Mouse (Mus musculus) midbrain, embryonic 11.5 days (tissue): ENCODE data around the gene Syce1l. TPM values are rescaled to one million over a fixed set of nuclear protein-coding genes. Genes with fewer than 3 reads are reported as not detected.

Experiments
- ATAC-seq: fragments of 200-750 bp; cut with Nextera tagmentation; 2 replicates; pipeline ENCODE4 v1.8.0; 2017; ENCODE audit warnings: moderate TSS enrichment, moderate library complexity; ENCODE audit not compliant: low FRiP score
- DNase-seq: peaks from one replicate; pipeline ENCODE4 v3.0.0; 2015; ENCODE audit warnings: low spot score; ENCODE audit errors: missing footprints
- H3K27ac ChIP-seq: fragments of 300-500 bp; sonication (generic); 2 replicates; pipeline ENCODE4 v1.5.1; 2014; ENCODE audit warnings: low read depth, low read length
- H3K27me3 ChIP-seq: fragments of 300-500 bp; sonication (generic); 2 replicates; pipeline ENCODE4 v1.6.1; 2014; ENCODE audit warnings: mild to moderate bottlenecking, low read length, moderate library complexity, mixed read lengths; ENCODE audit not compliant: control insufficient read depth, insufficient read depth
- H3K36me3 ChIP-seq: fragments of 300-500 bp; sonication (generic); 2 replicates; pipeline ENCODE4 v1.6.1; 2014; ENCODE audit warnings: mild to moderate bottlenecking, low read length, moderate library complexity, mixed read lengths; ENCODE audit not compliant: control insufficient read depth, insufficient read depth
- H3K4me1 ChIP-seq: fragments of 300-500 bp; sonication (generic); 2 replicates; pipeline ENCODE4 v1.6.1; 2014; ENCODE audit warnings: low read length; ENCODE audit not compliant: control insufficient read depth, insufficient read depth
- H3K4me2 ChIP-seq: fragments of 300-500 bp; sonication (generic); 2 replicates; pipeline ENCODE4 v1.6.1; 2014; ENCODE audit warnings: mild to moderate bottlenecking, moderate library complexity
- H3K4me3 ChIP-seq: fragments of 300-500 bp; sonication (generic); 2 replicates; pipeline ENCODE4 v1.5.1; 2014; ENCODE audit warnings: low read depth, low read length
- H3K9ac ChIP-seq: fragments of 300-500 bp; sonication (generic); 2 replicates; pipeline ENCODE4 v1.6.1; 2014; ENCODE audit warnings: low read length
- H3K9me3 ChIP-seq: fragments of 300-500 bp; sonication (generic); 2 replicates; pipeline ENCODE4 v1.6.1; 2016; ENCODE audit warnings: low read length; ENCODE audit not compliant: control insufficient read depth
- WGBS: fragments of 180-500 bp; shearing (Covaris S2); extraction: QIAGEN DNeasy Blood & Tissue Kit; methylation state at CpG from one replicate; pipeline ENCODE4 v1.1.7; 2014; 5-methylcytosine and 5-hydroxymethylcytosine counted together
- polyA plus RNA-seq: library from polyadenylated mRNA; unstranded; fragments of >200 nt; fragmentation: Nextera tagmentation; extraction: Ambion mirVana; gene quantifications from 2 replicates; pipeline ENCODE4 v1.2.1, GENCODE M21; 2014

Syce1l gene
- polyA plus RNA-seq, 1 experiment from 2014 or later = not detected

DNA sequence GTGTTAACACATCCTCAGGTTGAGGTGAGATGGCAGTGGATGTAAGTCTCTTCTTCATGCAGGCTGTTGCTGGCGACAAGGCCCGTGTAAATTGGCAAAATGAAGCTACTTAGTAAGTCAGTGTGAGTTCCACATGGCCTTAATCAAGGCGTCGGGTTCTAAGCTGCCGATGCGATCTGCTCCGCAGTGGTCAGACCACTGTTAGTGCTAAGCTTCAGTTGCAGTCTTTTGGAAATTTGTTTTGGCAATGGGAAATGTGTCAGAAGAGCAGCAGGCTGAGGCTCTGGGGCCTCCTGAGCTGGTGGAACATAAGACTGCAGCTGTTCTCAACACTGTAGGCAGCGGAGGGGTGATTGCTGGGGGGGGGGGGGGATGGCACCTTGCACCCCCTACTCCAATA lies 22.9 kb downstream of the Syce1l start:
- no peak overlapping the region for H3K4me2 ChIP-seq
- DNase-seq = no peak
- no peaks in the 10 kb centered on the region for H3K4me1 ChIP-seq
- no peak overlapping the region for H3K9ac ChIP-seq
- ATAC-seq = no peak
- no peaks in the 10 kb centered on the region for H3K9me3 ChIP-seq
- 80% methylated on average over 8 of the region's 8 CpGs for WGBS
- H3K4me3 ChIP-seq = no peak overlapping the region
- no peaks in the 10 kb centered on the region for H3K36me3 ChIP-seq
- no peak overlapping the region for H3K27ac ChIP-seq
- H3K27me3 ChIP-seq = no peaks in the 10 kb centered on the region

DNA sequence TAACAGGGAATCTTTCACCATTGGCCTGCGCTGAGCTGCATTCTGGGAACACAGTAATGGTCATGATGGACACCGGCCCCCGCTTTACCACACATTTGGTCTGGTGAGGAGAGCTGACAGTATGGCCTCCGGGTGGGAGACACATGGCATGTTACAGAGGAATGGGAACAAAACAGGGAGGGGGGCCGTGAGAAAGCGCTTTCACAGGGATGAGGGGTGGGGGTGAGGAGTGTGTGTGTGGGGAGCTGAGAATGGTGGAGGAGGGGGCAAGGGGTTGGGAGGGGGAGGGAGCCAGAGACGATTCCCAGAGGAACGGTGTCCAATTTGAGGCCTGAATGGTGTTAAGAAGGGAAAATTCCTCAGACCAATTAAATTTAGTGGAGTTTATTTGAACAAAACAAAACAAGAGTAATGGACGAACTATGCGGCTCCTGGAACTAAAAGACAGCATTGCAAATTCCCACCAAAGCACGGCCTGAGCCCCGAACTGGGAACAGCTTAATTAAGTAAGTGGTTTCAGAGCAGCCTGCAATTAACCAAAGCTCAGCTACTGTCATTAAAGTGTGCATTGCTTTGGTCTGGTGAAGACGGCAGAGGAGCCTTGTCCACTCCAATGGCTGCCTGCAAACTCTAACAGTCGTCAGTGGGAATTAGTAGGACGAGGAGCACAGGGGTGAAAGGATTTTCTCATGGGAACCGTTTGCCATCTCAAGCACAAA lies 23.9 kb downstream of the Syce1l start:
- ATAC-seq = no peak

DNA sequence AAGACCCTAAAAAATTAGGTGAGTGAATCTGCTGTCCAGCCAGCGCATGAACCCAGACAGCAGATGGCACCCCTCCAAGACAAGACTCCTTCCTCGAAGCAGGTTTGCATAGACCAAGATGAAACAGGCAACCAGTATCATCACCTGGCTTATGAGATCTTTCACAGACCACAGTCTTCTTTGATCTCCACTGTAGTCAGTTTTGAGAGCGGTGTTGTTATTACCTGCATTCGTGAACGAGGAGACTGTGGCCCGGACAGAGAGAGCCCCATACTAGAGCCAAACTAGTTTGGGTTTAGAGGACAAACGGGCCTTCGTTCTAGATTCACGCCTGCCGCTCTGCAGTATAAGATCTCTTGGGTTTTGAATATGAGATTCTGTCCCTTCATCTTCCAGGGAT lies 26.9 kb downstream of the Syce1l start:
- 89% methylated on average over 10 of the region's 10 CpGs for WGBS
- Histone ChIP-seq H3K27ac (no peak overlapping the region), H3K9ac (no peak overlapping the region), H3K4me1 (no peaks in the 10 kb centered on the region), H3K4me3 (no peak overlapping the region), H3K9me3 (no peaks in the 10 kb centered on the region), H3K36me3 (no peaks in the 10 kb centered on the region), H3K4me2 (no peak overlapping the region), H3K27me3 (no peaks in the 10 kb centered on the region)
- no peak for DNase-seq
- no peak for ATAC-seq

More for the DNA sequence above, 23.9 kb downstream of the Syce1l start:
- no peak overlapping the region for H3K9ac ChIP-seq
- H3K4me3 ChIP-seq = no peak overlapping the region
- H3K4me1 ChIP-seq = no peaks in the 10 kb centered on the region
- no peak for DNase-seq
- no peak overlapping the region for H3K27ac ChIP-seq
- 76% methylated on average over 16 of the region's 16 CpGs for WGBS
- no peaks in the 10 kb centered on the region for H3K9me3 ChIP-seq
- H3K36me3 ChIP-seq = no peaks in the 10 kb centered on the region
- H3K4me2 ChIP-seq = no peak overlapping the region
- H3K27me3 ChIP-seq = no peaks in the 10 kb centered on the region

- 76% methylated on average over 11 of the region's 11 CpGs for WGBS
- Histone ChIP-seq H3K4me1 (no peaks in the 10 kb centered on the region), H3K4me3 (no peak overlapping the region), H3K4me2 (no peak overlapping the region), H3K9ac (no peak overlapping the region), H3K27me3 (no peaks in the 10 kb centered on the region), H3K27ac (no peak overlapping the region), H3K9me3 (no peaks in the 10 kb centered on the region), H3K36me3 (no peaks in the 10 kb centered on the region)
- ATAC-seq (no peak), DNase-seq (no peak)
Observed at GRCm38 (mm10) chr8:113672599-113673255, 29.7 kb downstream of the Syce1l start.

- H3K4me1 ChIP-seq = no peaks in the 10 kb centered on the region
- no peak overlapping the region for H3K4me2 ChIP-seq
- no peak overlapping the region for H3K4me3 ChIP-seq
- no peak overlapping the region for H3K27ac ChIP-seq
- H3K9ac ChIP-seq = no peak overlapping the region
- H3K9me3 ChIP-seq = no peaks in the 10 kb centered on the region
- H3K36me3 ChIP-seq = no peaks in the 10 kb centered on the region
- ATAC-seq = no peak
- WGBS = 29% methylated on average over 3 of the region's 3 CpGs
- H3K27me3 ChIP-seq = no peaks in the 10 kb centered on the region
- no peak for DNase-seq
Observed at GRCm38 (mm10) chr8:113673300-113673699, 30.3 kb downstream of the Syce1l start.

DNA sequence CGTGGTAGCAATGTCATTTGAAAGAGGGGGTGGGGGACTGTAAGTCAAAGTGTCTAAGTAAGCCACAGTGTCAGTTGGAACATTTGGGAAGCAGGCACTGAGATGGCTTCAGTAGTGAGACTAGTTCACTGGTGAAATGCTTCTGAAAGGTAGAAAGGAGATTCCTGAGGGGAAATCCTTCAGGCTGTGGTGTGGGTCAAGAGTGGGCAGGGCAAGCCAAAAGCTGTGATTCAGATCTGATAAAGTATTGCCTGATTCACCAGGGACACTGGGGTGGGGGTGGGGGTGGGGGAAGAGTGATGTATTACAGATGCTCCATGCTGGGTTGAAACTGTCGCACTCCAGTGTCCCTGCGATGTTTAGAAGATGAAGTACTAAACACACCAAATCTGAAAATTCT lies 31.6 kb downstream of the Syce1l start:
- Histone ChIP-seq H3K9me3 (no peaks in the 10 kb centered on the region), H3K27me3 (no peaks in the 10 kb centered on the region), H3K4me3 (no peak overlapping the region), H3K9ac (no peak overlapping the region), H3K36me3 (no peaks in the 10 kb centered on the region), H3K27ac (no peak overlapping the region), H3K4me1 (no peaks in the 10 kb centered on the region), H3K4me2 (no peak overlapping the region)
- 80% methylated on average over 3 of the region's 3 CpGs for WGBS
- ATAC-seq (no peak), DNase-seq (no peak)

DNA sequence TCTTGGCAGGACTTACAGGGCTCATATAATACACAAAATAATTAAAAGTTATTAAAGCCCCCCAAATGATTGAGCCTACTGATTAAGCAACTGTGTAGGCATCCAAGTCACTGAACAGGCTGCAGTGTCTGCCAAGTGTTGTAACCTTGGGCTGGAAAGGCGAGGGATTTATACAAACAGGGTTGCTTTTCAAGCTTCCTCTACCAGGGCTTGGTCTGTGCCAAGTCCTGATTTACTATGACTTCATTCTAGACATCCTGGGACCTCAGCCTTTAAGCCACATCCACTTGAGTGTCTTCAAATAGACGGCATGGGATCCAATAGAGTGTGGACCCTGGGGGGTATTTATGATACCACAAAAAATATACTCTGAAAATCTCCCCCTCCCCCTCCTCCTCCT lies 32.3 kb downstream of the Syce1l start:
- H3K4me1 ChIP-seq = no peaks in the 10 kb centered on the region
- H3K9ac ChIP-seq = no peak overlapping the region
- H3K4me2 ChIP-seq = no peak overlapping the region
- H3K27ac ChIP-seq = no peak overlapping the region
- DNase-seq = no peak
- no peak overlapping the region for H3K4me3 ChIP-seq
- no peaks in the 10 kb centered on the region for H3K9me3 ChIP-seq
- H3K36me3 ChIP-seq = no peaks in the 10 kb centered on the region
- 83% methylated on average over 2 of the region's 2 CpGs for WGBS
- no peaks in the 10 kb centered on the region for H3K27me3 ChIP-seq
- ATAC-seq = no peak

DNA sequence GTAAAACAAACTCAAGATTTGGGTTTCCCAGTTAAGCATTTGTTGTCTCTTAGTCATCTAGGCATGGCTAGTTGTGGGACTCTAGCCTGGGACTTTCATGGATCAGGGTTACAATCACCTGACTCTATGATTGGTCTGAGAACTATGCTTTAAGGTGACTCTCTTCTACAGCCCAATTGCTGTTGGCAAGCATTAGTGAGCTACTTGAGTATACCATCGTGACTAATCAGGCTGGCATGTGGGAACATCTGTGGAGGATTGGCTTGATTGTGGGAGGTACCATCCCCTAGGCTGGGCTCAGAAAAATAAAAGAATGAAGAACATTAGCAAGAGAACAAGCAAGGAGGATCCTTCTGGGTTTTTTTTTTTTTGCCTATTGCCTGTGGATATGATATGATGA lies 33.8 kb downstream of the Syce1l start:
- H3K27ac ChIP-seq = no peak overlapping the region
- H3K36me3 ChIP-seq = no peaks in the 10 kb centered on the region
- H3K4me1 ChIP-seq = no peaks in the 10 kb centered on the region
- WGBS = 89% methylated on average over 1 of the region's 1 CpGs
- ATAC-seq (no peak), DNase-seq (no peak)
- H3K9me3 ChIP-seq = no peaks in the 10 kb centered on the region
- no peak overlapping the region for H3K9ac ChIP-seq
- H3K27me3 ChIP-seq = no peaks in the 10 kb centered on the region
- no peak overlapping the region for H3K4me3 ChIP-seq
- no peak overlapping the region for H3K4me2 ChIP-seq

DNA sequence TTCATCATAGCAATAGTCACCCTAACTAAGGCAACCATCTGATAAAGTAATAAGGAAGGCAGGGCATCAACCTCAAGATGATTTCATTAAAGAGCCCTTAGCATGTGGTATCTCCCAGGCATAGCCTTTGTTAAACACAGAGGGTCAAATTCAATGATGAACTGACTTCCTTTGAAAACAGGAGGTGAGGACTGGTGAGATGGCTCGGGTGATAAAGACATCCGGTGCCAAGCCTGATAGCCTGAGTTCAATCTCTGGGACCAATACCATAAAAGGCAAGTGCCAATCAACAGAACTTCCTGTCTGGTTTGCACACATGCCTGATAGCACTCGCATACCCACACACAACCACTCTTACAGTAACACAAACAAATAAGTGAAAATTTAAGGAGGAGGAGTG lies 36.3 kb downstream of the Syce1l start:
- Histone ChIP-seq H3K9ac (no peak overlapping the region), H3K4me1 (no peaks in the 10 kb centered on the region), H3K9me3 (no peaks in the 10 kb centered on the region; the same call in 1 of the 2 replicates), H3K4me3 (no peak overlapping the region), H3K36me3 (no peaks in the 10 kb centered on the region), H3K27me3 (no peaks in the 10 kb centered on the region), H3K27ac (no peak overlapping the region), H3K4me2 (no peak overlapping the region)
- no peak for ATAC-seq
- no peak for DNase-seq
- 88% methylated on average over 3 of the region's 3 CpGs for whole genome bisulfite sequencing
